Mouse (Mus musculus) cerebellum, postnatal 10 days (tissue): ENCODE data around the gene Pnkd.

ENCODE experiments used
- DNase-seq, 2 experiments: peaks; one replicate each; pipeline ENCODE4 v3.0.0; 2021; ENCODE audit warnings: mixed read lengths in 2 of 2

Pnkd gene

DNA sequence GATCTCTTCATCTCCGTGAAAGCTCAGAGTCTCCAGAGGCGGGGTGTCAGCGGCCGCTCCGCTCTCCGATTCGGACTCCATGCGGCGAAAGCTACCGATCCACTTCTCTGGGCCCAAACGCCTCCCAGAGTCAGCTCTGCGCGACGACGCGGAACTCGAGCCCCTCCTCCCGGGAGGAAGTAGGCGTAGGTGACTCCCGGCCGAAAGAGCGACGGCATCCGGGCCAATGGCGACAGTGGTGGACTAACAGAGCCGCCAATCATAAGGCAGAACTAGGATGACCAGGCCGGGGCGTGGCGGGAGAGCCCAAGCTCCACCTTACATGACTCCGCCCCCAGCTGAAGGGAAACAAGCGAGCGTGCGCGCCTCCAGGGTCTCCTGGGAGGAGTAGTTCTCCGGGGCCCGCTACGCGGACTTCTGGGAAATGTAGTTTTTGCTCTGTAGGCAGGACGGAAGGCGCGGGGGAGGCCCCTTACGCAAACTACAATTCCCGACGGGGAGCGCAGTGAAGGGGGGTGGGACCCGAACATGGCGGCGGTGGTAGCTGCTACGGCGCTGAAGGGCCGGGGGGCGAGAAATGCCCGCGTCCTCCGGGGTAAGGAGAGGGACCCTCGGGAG is at the start of gene Pnkd, which contains the start of gene Aamp:
Pnkd (plus strand) TSS at position 388 of the 618 bp plus-strand sequence.
Aamp (minus strand) TSS at position 196 of the 618 bp plus-strand sequence.
- peak; percentile 99 to 100 for DNase-seq

DNA sequence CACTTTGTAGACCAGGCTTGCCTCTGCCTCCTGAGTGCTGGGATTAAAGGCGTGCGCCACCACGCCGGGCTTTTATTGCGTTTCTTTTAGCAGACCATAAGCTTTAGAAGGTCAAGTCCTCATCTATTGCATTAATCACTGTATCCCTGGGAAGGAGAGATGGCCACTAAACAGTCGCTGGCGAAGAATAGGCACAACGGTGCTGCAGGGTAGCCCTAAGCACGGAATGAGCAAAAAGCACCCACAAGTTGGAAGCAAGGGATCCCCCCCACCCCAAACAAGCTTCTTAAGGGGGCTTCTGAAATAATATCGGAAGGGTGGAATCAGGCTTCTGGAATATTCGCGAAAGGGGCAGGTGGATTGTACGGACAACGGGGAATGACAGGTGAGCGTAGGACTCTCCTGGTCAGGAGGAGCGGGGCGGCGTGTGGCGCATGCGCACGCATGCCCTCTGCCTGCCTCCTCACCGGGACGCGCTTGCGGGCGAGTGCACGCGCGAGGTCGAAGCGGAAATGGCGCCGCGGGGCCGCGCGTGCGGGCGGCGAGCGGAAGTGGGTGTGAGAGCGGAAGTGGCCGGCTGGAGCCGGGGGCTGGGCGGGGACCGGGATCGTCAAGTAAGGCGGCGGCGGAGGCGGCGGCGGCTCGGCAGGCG is 48.7 kb upstream of the Pnkd start, which contains the start of gene Arpc2:
Arpc2 (plus strand) TSS at position 147 of the 652 bp plus-strand sequence.
- peak; percentile 97 to 99 for DNase-seq

DNA sequence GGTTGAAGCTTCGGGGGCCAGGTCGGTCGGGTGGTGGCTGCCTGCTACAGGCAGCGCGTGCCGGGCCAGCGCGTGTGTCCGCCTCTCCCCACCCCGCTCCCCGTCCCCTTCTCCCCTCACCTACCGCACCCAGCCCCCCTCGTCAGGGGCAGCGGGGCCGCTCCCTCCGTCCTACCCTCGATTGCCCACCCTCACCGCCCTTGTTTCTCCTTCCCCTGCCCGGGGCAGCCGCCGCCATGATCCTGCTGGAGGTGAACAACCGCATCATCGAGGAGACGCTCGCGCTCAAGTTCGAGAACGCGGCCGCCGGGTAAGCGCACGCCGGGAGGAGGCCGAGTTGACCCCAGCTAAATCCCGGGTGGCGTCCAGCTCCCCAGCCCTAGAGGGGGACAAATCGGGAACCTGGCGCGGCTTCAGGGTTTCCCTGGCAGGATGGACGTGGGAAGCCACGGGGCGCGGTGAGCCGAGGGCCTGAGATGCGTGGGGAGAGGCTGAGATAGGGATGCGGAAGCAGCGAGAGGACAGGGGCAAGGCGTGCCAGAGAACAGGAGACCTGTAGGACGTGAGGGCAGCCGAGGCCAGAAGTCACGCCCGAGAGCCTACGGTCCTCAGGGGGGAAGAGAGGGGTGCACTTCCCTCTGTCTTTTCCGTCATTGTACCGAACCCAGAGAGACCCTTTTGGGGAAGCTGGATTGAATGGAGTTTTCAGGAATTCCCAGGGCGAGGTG is 48.0 kb upstream of the Pnkd start:
- no peak for DNase-seq

DNA sequence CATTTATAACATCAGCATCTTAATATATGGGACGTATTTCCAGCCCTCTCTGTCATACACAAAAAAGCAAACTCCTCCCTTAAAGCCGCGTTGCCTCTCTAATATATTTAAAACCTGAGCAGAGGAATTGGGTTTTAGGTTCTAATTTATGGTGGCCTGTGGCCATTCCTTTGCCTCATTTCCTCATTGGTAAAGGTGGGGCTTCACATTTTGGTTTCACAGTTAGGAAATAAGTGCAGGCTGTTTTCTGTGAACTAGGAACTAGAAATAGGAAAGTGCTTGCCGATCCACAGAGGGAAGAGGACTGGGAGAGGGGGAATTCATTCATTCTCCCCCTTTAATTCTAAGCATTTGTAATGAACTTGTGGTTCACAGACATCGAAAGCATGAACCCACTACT is 47.1 kb upstream of the Pnkd start:
- DNase-seq, result no peak

DNA sequence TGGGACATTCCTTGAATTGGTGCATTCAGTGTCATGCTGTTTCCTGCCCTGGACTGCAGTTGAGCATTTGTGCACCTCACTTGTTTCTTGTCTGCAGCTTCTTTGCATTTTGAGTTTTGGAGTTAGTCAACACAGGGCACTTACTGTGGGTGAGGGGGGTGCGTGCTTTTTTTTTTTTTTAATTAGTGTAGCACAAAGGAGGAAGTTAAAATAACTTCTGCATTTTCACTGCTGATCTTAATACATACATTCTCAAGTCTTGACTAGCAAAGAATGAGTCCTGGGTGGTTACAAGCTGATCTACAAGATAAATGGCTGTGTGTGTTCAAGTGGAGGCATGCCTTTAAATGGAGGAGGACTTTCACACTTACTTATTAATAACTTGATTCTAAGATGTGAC is 46.6 kb upstream of the Pnkd start:
- DNase-seq, result no peak

DNA sequence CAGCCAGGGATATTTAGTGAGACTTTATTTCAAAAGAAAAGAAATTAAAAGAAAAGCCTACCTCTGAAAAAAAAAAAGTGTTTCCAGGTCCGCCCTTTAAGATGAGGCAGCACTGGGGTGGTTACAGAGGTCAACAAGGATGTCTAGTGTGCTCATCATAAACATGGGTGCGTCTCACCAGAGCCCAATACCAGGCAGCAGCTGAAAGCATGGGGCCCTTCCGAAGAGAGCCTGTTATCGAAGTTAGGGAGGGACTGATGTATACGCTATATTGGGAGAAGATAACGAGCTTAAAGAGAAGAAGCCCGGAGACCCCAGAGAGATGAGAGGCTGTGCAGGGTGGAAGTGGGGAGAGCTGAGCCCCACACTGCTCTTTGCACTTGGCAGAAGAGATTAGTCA is 45.6 kb upstream of the Pnkd start:
- DNase-seq, result no peak

DNA sequence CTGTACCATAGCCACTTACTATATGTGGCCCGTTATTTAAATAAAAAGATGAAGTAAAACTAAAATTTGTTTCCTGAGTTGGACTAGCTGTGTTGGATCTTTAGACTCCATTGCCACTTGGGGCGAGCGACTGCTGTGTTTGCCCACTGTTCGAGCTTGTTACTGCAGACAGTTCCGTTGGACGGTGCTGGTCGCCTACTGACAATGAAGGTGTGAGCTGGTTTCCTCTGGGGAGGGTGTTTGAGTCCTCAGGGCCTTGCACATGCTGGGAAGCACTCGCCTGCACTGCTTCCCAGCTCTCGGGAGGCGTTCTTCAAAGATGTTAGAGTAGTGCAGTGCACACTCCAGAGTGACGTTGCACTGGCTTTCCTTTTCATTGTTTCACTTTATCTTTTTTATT is 45.1 kb upstream of the Pnkd start:
- no peak for DNase-seq

DNA sequence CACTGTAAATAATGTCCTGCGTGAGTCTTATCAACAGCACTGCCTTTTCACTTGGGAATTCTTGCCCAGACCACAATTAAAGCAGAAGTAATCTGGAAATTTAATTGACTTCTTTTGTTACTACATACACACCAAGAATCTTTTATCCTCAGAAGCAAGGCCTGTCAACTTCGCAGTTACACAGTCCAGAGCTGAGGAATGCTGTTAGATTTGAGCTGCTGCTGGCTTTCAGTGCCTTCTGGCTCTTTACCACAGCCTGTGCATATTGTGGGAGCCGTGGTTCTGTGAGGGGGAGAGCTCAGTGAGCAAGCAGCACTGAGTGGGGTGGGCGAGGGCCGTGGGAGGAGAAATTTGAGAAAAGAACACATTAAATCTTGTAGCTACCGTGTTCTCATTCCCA is 44.4 kb upstream of the Pnkd start:
- no peak for DNase-seq

DNA sequence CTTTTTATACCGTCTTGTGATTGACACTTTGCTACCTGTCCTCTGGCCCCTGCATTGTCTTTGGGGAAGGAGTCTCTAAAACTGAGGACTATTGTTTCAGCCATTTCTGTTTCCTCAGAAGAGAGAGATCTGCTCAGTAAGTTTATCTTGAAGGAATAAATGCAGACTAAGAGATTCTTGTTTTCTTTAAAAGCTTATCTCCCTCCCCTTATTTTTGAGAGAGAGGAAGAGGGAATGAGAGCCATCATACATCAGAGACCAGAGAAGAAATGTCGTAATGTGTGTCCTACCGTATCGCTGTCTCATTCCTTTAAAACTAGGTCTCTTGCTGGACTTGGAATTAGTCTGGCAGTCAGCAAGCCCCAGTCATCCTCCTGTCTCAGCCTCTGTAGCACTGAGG is 43.9 kb upstream of the Pnkd start:
- no peak for DNase-seq

DNA sequence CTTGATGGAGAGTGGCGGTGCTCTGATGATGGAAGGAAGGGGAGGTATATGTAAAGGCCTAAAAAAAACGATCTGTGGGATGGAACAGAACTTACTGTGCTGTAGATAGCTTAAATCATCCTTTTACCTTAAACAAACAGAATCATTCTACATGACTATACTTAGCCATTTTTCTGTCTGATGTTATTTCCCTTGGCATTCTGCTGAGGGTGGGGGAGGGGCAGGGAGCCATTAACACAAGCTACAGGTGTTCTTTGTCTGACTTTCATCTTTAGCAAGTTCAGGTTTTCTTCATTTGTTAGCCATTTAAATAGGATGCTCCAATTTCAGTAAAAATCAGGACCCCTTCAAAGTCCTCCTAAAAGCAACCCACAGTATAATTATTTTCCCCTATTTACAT is 39.2 kb upstream of the Pnkd start:
- no peak for DNase-seq

DNA sequence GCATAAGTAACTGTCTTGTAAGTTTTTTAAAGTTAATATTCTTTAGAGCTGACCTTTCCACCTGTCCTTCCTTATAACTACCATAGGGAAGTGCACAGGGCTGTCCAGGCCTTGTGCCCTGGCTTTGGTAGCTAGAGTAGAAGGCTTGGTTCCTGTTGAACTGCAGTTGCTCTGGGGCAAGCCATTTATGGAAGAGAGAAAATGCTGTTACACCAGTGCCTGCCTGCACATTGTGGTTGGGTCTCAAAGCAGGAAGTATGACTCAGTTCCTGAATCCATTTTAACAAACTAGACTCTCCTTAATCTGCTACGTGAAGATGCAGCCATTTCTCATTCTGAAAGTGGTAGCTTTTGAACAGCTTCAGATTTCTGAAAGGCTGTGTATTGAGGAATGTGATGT is 35.9 kb upstream of the Pnkd start:
- DNase-seq, result no peak

DNA sequence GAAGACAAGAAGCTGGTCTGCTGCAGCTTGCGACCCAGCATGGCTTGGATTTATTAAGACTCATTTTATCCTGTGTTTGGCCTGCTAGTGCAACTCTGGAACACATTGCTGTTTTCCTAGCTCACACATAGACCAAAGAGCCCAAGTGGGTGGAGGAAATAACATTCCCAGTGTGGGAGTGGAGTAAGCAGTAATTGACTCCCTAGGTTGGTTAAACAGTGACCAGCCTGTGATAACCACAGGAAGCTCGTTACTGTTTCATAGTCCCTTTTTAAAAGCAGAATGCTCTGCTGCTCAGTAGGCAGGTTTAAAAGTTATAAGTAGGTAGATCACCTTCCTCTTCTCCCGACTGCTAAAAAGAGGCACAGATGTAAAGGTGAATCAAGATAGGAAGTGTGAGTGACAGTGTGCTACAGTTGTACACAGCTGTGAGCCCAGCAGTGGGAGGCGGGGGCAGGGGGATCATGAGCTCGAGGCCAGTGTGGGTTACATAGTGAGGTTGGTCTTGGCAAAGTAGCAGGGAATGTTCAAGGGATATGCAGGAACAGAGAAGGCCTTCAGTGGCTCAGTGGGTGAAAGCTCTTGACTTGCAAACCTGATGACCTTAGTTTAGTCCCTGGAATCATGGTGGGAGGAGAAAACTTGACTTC is 35.3 kb upstream of the Pnkd start:
- DNase-seq, result no peak

DNA sequence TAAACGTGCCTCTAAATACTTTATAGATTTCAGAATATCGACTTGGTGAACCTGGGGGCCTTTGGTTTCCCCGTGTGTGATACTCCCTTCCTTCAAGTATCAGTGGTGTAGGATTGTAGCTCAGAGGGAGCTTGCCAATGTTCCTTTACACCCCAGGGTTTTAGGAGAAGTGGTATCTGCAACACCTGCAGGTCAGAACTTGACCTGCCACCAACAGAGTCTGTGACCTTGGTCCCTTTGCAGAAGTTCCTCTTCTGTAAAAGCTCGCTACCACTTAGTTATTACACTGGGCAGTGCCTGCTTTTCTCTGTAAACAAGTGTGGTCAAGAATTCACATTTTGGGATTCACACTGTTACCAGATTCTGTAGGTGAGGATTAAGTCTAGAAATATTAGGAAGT is 34.6 kb upstream of the Pnkd start:
- DNase-seq, result no peak

DNA sequence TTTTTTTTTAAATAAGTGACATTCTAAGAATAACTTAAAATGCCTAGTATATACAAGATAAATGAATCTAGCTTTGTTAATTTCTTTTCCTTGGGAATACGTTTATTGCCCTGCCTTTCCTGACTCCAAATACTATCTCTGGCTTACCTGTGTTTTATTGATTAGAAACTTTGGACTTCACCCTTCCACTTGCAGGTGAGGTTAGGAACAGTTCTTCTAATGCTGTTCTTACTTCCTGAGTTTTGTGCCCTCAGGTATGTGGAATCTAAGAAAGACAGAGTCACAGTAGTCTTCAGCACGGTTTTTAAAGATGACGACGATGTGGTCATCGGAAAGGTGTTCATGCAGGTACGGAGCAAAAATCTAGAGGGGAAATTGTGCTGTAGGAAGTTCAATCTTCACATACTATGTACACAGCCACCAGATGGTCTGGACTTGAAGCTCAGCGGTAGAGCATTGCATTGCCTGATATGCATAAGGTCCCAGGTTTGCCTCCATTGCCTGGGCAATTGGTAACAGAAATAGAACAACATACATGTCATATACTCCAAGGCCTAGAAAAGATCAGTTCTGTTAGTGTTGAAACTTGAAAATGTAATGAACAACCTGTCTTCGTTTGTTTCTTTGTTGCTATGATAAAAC is 28.9 kb upstream of the Pnkd start:
- no peak for DNase-seq

DNA sequence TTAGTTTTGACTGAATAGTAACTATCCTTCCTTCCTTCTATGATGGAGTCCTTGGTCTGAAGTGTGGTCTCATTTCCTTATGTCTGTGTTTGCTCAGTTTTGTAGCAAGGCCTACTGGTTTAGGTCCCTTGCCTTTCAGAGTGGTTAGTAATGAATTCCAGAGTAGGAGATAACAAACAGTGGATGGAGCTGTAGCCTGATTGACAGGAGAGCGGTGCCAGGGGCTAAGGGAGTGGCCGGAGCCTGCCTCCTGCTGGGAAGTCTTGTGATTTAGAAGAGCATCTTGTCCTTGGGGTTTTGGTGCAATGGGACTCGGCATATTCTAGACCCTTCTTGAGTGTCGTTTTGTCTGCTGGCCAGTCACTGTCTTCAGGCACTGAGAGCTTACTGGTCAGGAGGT is 27.9 kb upstream of the Pnkd start:
- no peak for DNase-seq

DNA sequence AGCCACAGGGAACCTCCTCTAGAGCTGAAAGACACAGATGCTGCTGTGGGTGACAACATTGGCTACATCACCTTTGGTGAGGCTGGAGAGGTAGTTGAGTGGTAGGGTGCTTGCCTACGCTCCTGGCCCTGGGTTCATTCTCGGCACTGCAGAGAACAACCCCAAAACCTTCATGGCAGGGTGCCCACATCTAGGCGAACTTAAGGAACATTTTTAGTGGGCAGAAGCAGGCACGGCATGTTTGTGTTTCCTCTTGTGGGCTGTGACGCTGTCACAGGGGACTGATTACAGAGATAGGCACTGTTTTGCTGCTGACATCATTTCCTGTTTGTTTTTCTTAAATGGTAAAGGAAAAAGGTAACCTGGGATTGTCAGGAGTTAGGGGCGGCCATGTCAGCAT is 22.2 kb upstream of the Pnkd start:
- no peak for DNase-seq

DNA sequence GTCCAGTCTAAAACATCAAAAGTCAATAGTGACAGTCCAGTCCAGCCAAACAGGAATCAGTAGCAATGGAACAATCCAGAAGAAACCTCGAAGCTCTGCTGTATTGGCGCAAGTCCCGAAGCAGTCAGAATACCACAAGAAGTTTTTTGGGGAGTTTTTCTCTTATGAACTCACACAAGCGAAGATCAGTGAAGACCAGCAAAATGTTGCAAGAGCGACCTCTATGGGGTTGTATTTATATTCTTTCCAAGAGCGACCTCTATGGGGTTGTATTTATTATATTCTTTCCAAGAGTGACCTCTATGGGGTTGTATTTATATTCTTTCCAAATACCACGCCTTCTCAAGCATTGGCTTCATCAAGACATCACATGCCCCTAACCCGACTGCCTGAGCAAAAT is 16.0 kb upstream of the Pnkd start:
- no peak for DNase-seq

DNA sequence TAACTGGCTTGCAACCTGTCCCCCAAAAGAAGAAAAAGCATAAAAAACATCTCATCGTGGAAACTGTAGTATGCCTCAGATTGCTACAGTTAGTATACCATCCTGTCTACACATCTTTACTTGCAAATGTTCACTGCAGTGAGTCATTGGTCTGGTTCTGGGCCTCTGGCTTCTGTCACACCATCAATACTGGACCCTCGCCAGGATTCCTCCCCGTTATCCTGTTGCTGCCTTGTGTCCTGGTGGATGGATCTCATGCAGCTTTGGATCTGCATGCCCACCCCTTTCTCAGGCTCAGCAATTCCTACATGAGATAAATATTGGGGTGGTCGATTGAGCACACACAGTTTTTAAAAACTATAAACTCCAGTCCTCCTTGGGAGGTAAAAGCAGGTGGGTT is 13.1 kb upstream of the Pnkd start:
- DNase-seq, result peak in 1 of 2 experiments; percentile 47

DNA sequence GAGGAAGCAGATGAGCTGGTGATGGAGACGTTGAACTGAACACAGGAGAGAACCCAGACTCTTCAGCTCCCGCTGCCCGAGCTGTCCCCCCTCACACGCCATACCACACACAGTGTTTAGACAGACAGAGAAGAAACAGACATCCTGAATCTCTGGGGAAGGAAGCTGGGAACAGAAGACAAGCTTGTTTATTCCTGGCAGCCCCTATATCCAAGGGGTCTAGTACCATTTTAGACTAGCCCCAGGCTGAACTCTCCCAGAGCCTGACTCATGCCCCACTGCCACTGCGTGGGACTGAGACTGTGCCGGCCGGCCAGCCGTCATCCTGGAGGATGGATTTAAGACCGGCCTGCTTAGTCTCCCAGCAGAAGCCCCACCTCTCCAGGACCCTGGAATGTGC is 9.7 kb upstream of the Pnkd start:
- no peak for DNase-seq

DNA sequence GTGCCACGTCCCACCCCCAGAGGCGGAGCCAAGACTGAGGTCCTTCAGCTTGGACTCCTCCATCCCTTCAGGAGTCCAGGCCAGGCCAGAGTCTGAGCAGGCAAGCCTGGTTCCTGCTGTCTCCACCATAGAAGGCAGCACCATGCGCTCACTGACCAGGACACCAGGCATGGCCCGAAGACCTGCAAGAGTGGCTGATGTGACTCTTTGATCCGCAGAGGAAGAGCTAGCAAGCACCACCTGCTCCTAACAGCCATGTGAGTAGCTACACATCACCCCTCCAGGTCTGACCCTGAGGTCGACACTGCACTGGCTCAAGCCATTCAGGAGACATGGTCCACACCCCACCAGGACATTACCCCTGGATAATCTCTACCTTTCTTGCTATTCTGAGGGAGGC is 7.7 kb upstream of the Pnkd start:
- DNase-seq, result no peak

DNA sequence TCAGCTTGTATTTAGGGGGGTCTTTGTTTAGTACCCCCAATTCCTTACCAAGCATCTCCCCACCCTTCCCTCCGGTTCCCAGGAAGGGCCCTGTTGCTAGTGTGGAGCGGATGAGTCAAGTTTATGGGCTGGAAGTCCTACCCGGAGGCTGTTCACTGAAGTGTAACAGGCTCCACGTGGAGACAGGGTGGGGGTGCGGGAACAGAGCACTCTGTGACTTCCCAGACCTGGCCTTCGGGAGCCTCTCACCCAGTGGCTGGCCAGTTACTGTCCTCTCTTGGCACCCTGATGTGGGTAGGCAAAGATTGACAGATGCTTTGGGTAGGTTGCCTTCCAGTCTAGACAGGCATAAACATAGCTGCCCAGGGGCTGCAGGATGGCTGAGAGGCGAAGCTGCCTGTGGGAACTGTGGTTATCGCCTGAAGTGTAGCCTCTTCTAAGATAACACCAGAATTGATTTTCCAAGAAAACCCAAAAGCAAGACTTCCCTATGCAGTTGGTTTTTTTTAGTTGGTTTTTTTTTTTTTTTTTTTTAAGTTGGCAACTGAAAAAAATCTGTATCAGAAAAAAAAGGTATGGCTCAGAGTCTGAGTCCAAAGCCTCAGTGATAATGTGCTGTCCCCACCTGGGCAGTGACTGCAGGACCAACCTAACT is 6.7 kb upstream of the Pnkd start:
- no peak for DNase-seq

DNA sequence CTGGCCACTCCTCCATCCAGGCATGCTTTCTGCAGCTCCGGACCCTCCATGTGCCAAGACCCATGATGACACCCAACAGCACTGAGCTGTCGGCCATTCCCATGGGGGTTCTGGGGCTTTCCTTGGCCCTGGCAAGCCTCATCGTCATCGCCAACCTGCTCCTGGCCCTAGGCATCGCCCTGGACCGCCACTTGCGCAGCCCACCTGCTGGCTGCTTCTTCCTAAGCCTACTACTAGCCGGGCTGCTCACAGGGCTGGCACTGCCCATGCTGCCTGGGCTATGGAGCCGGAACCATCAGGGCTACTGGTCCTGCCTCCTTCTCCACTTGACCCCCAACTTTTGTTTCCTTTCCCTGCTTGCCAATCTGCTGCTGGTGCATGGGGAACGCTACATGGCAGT is 6.2 kb upstream of the Pnkd start, which contains the start of gene Gpbar1:
Gpbar1 (plus strand) TSS at position 13 of the 400 bp plus-strand sequence.
- no peak for DNase-seq

DNA sequence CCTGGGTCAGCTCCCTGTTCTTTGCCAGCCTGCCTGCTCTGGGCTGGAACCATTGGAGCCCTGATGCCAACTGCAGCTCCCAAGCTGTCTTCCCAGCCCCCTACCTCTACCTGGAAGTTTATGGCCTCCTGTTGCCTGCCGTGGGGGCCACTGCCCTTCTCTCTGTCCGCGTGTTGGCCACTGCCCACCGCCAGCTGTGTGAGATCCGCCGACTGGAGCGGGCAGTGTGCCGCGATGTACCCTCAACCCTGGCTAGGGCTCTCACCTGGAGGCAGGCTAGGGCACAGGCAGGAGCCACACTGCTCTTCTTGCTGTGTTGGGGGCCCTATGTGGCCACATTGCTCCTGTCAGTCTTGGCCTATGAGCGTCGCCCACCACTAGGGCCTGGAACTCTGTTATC is 5.7 kb upstream of the Pnkd start:
- DNase-seq, result no peak
